Mouse (Mus musculus) megakaryocyte, embryonic 14.5 days (primary cell): Measurements from ENCODE around the gene Rps6kc1.

ENCODE experiments used
- FLI1 ChIP-seq: IDR thresholded peaks from 2 replicates; pipeline ENCODE4 v1.6.1; 2012; ENCODE audit warnings: low read length, inconsistent platforms, mixed read lengths
- GATA1 ChIP-seq: IDR thresholded peaks from 3 replicates; pipeline ENCODE4 v1.6.1; 2012; ENCODE audit warnings: mixed read lengths, low read length, inconsistent platforms, borderline replicate concordance

GRCm38 (mm10) chr1:190810408-190810807 lies 101.2 kb downstream of the Rps6kc1 start:
- TF ChIP-seq GATA1 (no peak), FLI1 (no peak)
